Mouse (Mus musculus): ENCODE results near the gene Aldh9a1. TPM values are rescaled to one million over a fixed set of nuclear protein-coding genes. Genes with fewer than 3 reads are reported as not detected.

Gene Aldh9a1
- total RNA-seq, 1 experiment from 2014 or later: 67.5 TPM

GRCm38 (mm10) chr1:167385211-167385610 lies 35.4 kb downstream of the Aldh9a1 start:
- DNase-seq: no peak

- no peak for DNase-seq
Measured at GRCm38 (mm10) chr1:167385636-167386035, 35.8 kb downstream of the Aldh9a1 start.

GRCm38 (mm10) chr1:167386466-167386865 lies 36.7 kb downstream of the Aldh9a1 start:
- DNase-seq: no peak

GRCm38 (mm10) chr1:167387310-167387709 lies 37.5 kb downstream of the Aldh9a1 start:
- peak; percentile 34 for DNase-seq

GRCm38 (mm10) chr1:167387796-167388195 lies 38.0 kb downstream of the Aldh9a1 start:
- no peak for DNase-seq

- no peak for DNase-seq
Measured at GRCm38 (mm10) chr1:167388571-167388970, 38.8 kb downstream of the Aldh9a1 start.

- DNase-seq: no peak
Measured at GRCm38 (mm10) chr1:167389584-167389983, 39.8 kb downstream of the Aldh9a1 start.

- no peak for DNase-seq
Measured at GRCm38 (mm10) chr1:167390381-167390780, 40.6 kb downstream of the Aldh9a1 start.

- no peak for DNase-seq
Measured at GRCm38 (mm10) chr1:167391241-167391640, 41.5 kb downstream of the Aldh9a1 start.

- peak; percentile 23 for DNase-seq
Measured at GRCm38 (mm10) chr1:167392031-167392640, 42.3 kb downstream of the Aldh9a1 start.

- no peak for DNase-seq
Measured at GRCm38 (mm10) chr1:167392687-167393086, 42.9 kb downstream of the Aldh9a1 start.

- no peak for DNase-seq
Measured at GRCm38 (mm10) chr1:167393281-167393680, 43.5 kb downstream of the Aldh9a1 start.

GRCm38 (mm10) chr1:167393683-167394492 lies 44.1 kb downstream of the Aldh9a1 start, which contains the start of gene Mgst3:
Gene Mgst3 (minus strand): TSS chr1:167393841.
- peak; percentile 96 for DNase-seq

GRCm38 (mm10) chr1:167405237-167405636 lies 55.4 kb downstream of the Aldh9a1 start:
- DNase-seq: no peak

GRCm38 (mm10) chr1:167409601-167410000 lies 59.8 kb downstream of the Aldh9a1 start:
- no peak for DNase-seq

- DNase-seq: no peak
Measured at GRCm38 (mm10) chr1:167411991-167412715, 62.4 kb downstream of the Aldh9a1 start.

GRCm38 (mm10) chr1:167414846-167415245 lies 65.1 kb downstream of the Aldh9a1 start:
- DNase-seq: peak; percentile 65

Small RNAs within 50 kb of the gene (microRNA-seq; reads per million reads assigned to microRNA genes)
- 0.69 to 0.71 reads per million in 2 experiments for gene Gm25911

Other genes with a start within 250 kb of the Aldh9a1 start
- 47.5 and 53.1 TPM in 2 replicates for gene Uck2, start 64.7 kb upstream of the Aldh9a1 start, total RNA-seq (2021)
- gene Tmco1, start 41.6 kb upstream of the Aldh9a1 start, total RNA-seq (2021): 151 and 164 TPM in 2 replicates
- gene Mgst3, start 43.9 kb downstream of the Aldh9a1 start, total RNA-seq (2021): 88.5 and 95.1 TPM in 2 replicates
- gene Lrrc52, start 116.8 kb downstream of the Aldh9a1 start, total RNA-seq (2021): 0.86 TPM in 1 of 2 replicates, not detected in the other
- gene Rxrg, start 248.4 kb downstream of the Aldh9a1 start, total RNA-seq (2021): 2.8 and 3.8 TPM in 2 replicates

All from adrenal gland, postnatal 25 days (tissue).